Mouse (Mus musculus) limb, embryonic 14.5 days (tissue): ENCODE measurements at regions not wholly inside any gene's neighbourhood (a gene's known extent, or its start where the extent isn't known, plus 50 kb on each side); places are given as distances from the start of the nearest gene placed in this dataset.

Source experiments
- ATAC-seq: fragments of 200-750 bp; cut with Nextera tagmentation; 2 replicates; pipeline ENCODE4 v1.8.0; 2017; ENCODE audit warnings: low read depth, moderate number of reproducible peaks, moderate TSS enrichment; ENCODE audit not compliant: low FRiP score
- DNase-seq: peaks from one replicate; pipeline ENCODE4 v3.0.0-alpha.2; 2015; ENCODE audit warnings: low spot score
- H3K27ac ChIP-seq: fragments of 300-500 bp; sonication (generic); replicated peaks from 2 replicates; pipeline ENCODE4 v1.5.1; 2014; ENCODE audit warnings: low read depth, mild to moderate bottlenecking, low read length, moderate library complexity, mixed read lengths
- H3K27me3 ChIP-seq: fragments of 300-500 bp; sonication (generic); 2 replicates; pipeline ENCODE4 v1.6.1; 2014; ENCODE audit warnings: low read length, mixed read lengths; ENCODE audit not compliant: control insufficient read depth, insufficient read depth
- H3K36me3 ChIP-seq: fragments of 300-500 bp; sonication (generic); 2 replicates; pipeline ENCODE4 v1.6.1; 2014; ENCODE audit warnings: mild to moderate bottlenecking, low read length, moderate library complexity, mixed read lengths; ENCODE audit not compliant: control insufficient read depth, insufficient read depth
- H3K4me1 ChIP-seq: fragments of 300-500 bp; sonication (generic); 2 replicates; pipeline ENCODE4 v1.6.1; 2014; ENCODE audit warnings: antibody characterized with exemption, low read length, mixed read lengths; ENCODE audit not compliant: control insufficient read depth, insufficient read depth
- H3K4me2 ChIP-seq: fragments of 300-500 bp; sonication (generic); replicated peaks from 2 replicates; pipeline ENCODE4 v1.6.1; 2014; ENCODE audit warnings: low read depth, mild to moderate bottlenecking, low read length, moderate library complexity; ENCODE audit not compliant: severe bottlenecking
- H3K4me3 ChIP-seq: fragments of 300-500 bp; sonication (generic); replicated peaks from 2 replicates; pipeline ENCODE4 v1.5.1; 2014; ENCODE audit warnings: low read length
- H3K9ac ChIP-seq: fragments of 300-500 bp; sonication (generic); 2 replicates; pipeline ENCODE4 v1.6.1; 2014; ENCODE audit warnings: mild to moderate bottlenecking, low read depth, low read length, moderate library complexity; ENCODE audit not compliant: severe bottlenecking
- H3K9me3 ChIP-seq: fragments of 300-500 bp; sonication (generic); 2 replicates; pipeline ENCODE4 v1.6.1; 2016; ENCODE audit warnings: low read length; ENCODE audit not compliant: control insufficient read depth
- POLR2A ChIP-seq: fragments of 200-500 bp; IDR thresholded peaks from 2 replicates; pipeline ENCODE4 v1.8.0; 2012; ENCODE audit warnings: inconsistent platforms, mild to moderate bottlenecking, moderate library complexity, borderline replicate concordance; ENCODE audit not compliant: insufficient read depth, insufficient read length; ENCODE audit errors: extremely low read depth
- WGBS: fragments of 180-500 bp; shearing (Covaris S2); extraction: QIAGEN DNeasy Blood & Tissue Kit; methylation state at CpG from one replicate; pipeline ENCODE4 v1.1.7; 2014; 5-methylcytosine and 5-hydroxymethylcytosine counted together

DNA sequence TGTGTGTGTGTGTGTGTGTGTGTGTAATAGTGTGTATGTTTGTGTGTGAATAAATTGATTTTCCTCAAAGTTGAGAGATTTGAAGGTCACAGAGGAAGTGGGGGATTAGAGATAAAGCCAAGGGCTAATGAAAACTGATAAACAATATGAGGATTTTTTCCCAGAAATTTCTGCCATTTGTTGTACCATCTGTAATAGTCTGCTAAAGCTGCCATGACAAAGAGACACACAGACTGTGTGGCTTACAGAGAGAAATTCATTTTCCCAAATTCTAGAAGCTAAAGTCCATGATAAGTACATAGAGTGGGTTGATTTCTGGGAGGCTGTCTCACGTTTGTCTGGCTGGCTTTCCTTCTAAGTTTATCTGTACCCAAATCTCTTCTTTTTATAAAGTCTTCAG lies 259.6 kb downstream of the Ndufa4 start:
- Histone ChIP-seq H3K27me3 (no peaks in the 10 kb centered on the region), H3K4me1 (no peaks in the 10 kb centered on the region), H3K36me3 (no peaks in the 10 kb centered on the region), H3K4me2 (no peak overlapping the region), H3K9ac (no peak overlapping the region), H3K27ac (no peak overlapping the region), H3K4me3 (no peak overlapping the region), H3K9me3 (no peaks in the 10 kb centered on the region)
- 50% methylated on average over 1 of the region's 1 CpGs for WGBS
- DNase-seq, result no peak
- no peak for TF ChIP-seq POLR2A
- no peak for ATAC-seq

DNA sequence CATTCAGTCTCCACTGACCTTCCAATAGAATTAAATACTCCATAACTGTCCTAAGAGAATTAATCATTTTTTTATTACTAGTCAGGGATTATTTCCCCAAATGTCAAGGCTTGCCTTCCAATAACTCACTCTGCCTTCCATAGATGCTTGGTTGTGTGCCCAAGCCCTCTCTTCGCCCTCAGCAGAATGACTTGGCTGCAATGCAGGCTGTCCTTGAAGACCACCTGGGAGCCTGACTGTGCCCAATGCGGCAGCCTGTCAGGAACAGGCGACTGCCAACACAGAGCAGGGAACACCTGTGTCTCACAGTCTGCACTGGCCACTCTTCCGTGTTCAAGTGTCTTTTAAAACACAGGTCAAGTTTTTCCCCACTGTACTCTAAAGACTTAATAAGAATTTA lies 294.0 kb downstream of the Ndufa4 start:
- TF ChIP-seq POLR2A, result no peak
- Histone ChIP-seq H3K9me3 (no peaks in the 10 kb centered on the region), H3K9ac (no peak overlapping the region), H3K27me3 (no peaks in the 10 kb centered on the region), H3K4me2 (no peak overlapping the region), H3K27ac (no peak overlapping the region), H3K36me3 (no peaks in the 10 kb centered on the region), H3K4me3 (no peak overlapping the region), H3K4me1 (no peaks in the 10 kb centered on the region)
- WGBS, result 67% methylated on average over 4 of the region's 4 CpGs
- no peak for ATAC-seq
- DNase-seq, result no peak

DNA sequence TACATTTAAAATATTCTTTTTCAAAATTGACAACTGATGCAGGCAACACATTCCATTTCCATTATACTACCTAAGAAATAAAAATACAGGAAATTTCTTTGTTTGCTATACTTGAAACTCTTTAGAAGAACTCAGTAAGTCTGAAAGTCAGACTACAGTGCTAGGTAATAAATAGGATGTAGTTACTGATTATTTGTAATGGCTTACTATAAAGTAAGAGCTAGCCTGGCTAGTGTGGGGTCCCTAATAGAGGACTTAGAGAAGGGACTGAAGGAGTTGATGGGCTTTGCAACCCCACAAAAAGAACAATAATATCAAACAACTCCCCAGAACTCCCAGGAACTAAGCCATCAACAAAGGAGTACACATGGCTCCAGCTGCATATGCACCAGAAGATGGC lies 299.1 kb downstream of the Ndufa4 start:
- ATAC-seq, result no peak
- Histone ChIP-seq H3K4me1 (no peaks in the 10 kb centered on the region), H3K27me3 (no peaks in the 10 kb centered on the region), H3K27ac (no peak overlapping the region), H3K36me3 (no peaks in the 10 kb centered on the region), H3K4me2 (no peak overlapping the region), H3K9me3 (no peaks in the 10 kb centered on the region), H3K4me3 (no peak overlapping the region), H3K9ac (no peak overlapping the region)
- no peak for TF ChIP-seq POLR2A
- DNase-seq, result no peak

DNA sequence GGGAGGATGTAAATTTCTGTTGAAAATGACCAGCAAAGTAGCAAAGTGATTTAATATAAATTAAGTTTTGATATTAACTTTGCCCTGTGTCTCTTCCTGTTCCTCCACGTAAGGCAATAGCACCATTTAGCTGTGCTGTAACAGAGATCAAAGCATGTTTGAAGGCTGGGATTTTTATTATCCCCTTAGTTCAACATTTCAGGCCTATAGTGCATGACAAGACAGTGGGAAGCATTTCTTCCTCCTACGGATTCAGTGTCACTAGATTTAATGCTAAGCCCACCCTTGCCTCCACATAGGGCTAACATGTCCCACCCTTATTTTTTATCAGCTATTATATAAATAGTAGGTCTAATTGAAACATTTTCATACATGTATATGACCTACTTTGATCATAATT lies 299.6 kb downstream of the Ndufa4 start:
- WGBS, result 45% methylated on average over 2 of the region's 2 CpGs
- no peak for TF ChIP-seq POLR2A
- no peak for DNase-seq

DNA sequence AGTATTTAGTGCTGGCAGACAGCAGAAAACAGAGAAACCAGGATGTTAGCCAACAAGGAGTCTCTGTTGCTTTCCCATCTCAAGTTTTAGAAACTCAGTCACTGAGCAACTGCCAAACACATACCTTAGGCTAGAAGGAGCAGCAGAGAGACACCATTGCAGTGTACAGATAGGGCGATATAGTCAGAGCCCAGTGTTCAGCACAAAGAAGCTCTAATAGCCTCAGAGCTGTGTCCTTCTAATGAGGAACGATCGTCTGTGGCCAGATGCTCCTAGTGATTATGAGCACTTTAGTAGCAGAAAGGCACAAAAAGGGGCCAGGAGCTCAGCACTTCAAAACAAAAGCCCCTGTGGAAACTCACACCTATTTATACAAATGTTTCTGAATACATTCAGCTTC lies 301.2 kb downstream of the Ndufa4 start:
- H3K36me3 ChIP-seq, result no peaks in the 10 kb centered on the region
- ATAC-seq (no peak), DNase-seq (no peak)
- WGBS, result 55% methylated on average over 3 of the region's 3 CpGs
- H3K4me2 ChIP-seq, result no peak overlapping the region
- H3K9ac ChIP-seq, result no peak overlapping the region
- no peaks in the 10 kb centered on the region for H3K4me1 ChIP-seq
- H3K4me3 ChIP-seq, result no peak overlapping the region
- H3K27me3 ChIP-seq, result no peaks in the 10 kb centered on the region
- no peaks in the 10 kb centered on the region for H3K9me3 ChIP-seq
- TF ChIP-seq POLR2A, result no peak
- H3K27ac ChIP-seq, result no peak overlapping the region

More for the DNA sequence above, 299.6 kb downstream of the Ndufa4 start:
- no peak for ATAC-seq
- no peaks in the 10 kb centered on the region for H3K9me3 ChIP-seq
- H3K4me2 ChIP-seq, result no peak overlapping the region
- no peaks in the 10 kb centered on the region for H3K36me3 ChIP-seq
- H3K4me1 ChIP-seq, result no peaks in the 10 kb centered on the region
- H3K4me3 ChIP-seq, result no peak overlapping the region
- H3K27ac ChIP-seq, result no peak overlapping the region
- no peak overlapping the region for H3K9ac ChIP-seq
- H3K27me3 ChIP-seq, result no peaks in the 10 kb centered on the region

DNA sequence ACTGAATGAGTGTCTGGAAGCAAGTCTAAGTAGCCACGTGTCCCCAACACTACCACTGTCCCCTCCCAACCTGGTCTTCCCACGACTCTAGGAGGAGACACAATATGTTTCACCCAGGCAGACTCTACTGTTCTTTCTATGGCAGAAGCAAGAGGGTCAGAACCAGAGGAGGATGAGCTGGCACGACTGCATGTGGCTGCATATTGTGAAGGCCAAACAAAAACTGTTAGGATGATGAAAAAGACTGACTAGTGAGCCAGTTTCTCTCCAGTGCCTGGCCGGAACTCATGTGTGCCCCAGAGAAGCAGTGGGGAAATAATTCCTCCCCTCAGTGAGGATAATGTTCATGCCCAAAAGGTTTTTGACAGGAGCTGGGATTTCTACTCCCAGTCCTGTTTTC lies 301.8 kb downstream of the Ndufa4 start:
- Histone ChIP-seq H3K27ac (no peak overlapping the region), H3K36me3 (no peaks in the 10 kb centered on the region), H3K27me3 (no peaks in the 10 kb centered on the region), H3K4me1 (no peaks in the 10 kb centered on the region), H3K9me3 (no peaks in the 10 kb centered on the region), H3K9ac (no peak overlapping the region), H3K4me3 (no peak overlapping the region), H3K4me2 (no peak overlapping the region)
- 71% methylated on average over 4 of the region's 4 CpGs for WGBS
- no peak for TF ChIP-seq POLR2A
- no peak for ATAC-seq
- no peak for DNase-seq
